Mouse (Mus musculus) neural tube, embryonic 14.5 days (tissue): Measurements from ENCODE around the gene Krt13. TPM values are rescaled to one million over a fixed set of nuclear protein-coding genes. Genes with fewer than 3 reads are reported as not detected.

Source experiments
- ATAC-seq: fragments of 200-750 bp; cut with Nextera tagmentation; 2 replicates; pipeline ENCODE4 v1.8.0; 2017; ENCODE audit warnings: low read depth, mild to moderate bottlenecking, moderate TSS enrichment, moderate library complexity
- H3K27ac ChIP-seq: fragments of 300-500 bp; sonication (generic); 2 replicates; pipeline ENCODE4 v1.5.1; 2014; ENCODE audit warnings: low read depth, mild to moderate bottlenecking, control low read depth, low read length, moderate library complexity, mixed read lengths
- H3K27me3 ChIP-seq: fragments of 300-500 bp; sonication (generic); 2 replicates; pipeline ENCODE4 v1.6.1; 2014; ENCODE audit warnings: low read length; ENCODE audit not compliant: control insufficient read depth, insufficient read depth
- H3K36me3 ChIP-seq: fragments of 300-500 bp; sonication (generic); 2 replicates; pipeline ENCODE4 v1.6.1; 2014; ENCODE audit warnings: low read length, mixed read lengths; ENCODE audit not compliant: control insufficient read depth, insufficient read depth
- H3K4me1 ChIP-seq: fragments of 300-500 bp; sonication (generic); 2 replicates; pipeline ENCODE4 v1.6.1; 2014; ENCODE audit warnings: low read length; ENCODE audit not compliant: control insufficient read depth, insufficient read depth
- H3K4me2 ChIP-seq: fragments of 300-500 bp; sonication (generic); 2 replicates; pipeline ENCODE4 v1.6.1; 2014; ENCODE audit warnings: mild to moderate bottlenecking, low read depth, low read length, control low read depth
- H3K4me3 ChIP-seq: fragments of 300-500 bp; sonication (generic); 2 replicates; pipeline ENCODE4 v1.5.1; 2014; ENCODE audit warnings: low read depth, low read length, control low read depth, mixed read lengths
- H3K9ac ChIP-seq: fragments of 300-500 bp; sonication (generic); replicated peaks from 2 replicates; pipeline ENCODE4 v1.6.1; 2014; ENCODE audit warnings: low read depth, mild to moderate bottlenecking, control low read depth, low read length, mixed read lengths
- H3K9me3 ChIP-seq: fragments of 300-500 bp; sonication (generic); 2 replicates; pipeline ENCODE4 v1.6.1; 2016; ENCODE audit warnings: low read length; ENCODE audit not compliant: control insufficient read depth
- WGBS: fragments of 180-500 bp; shearing (Covaris S2); extraction: QIAGEN DNeasy Blood & Tissue Kit; methylation state at CpG from one replicate; pipeline ENCODE4 v1.1.7; 2014; 5-methylcytosine and 5-hydroxymethylcytosine counted together
- polyA plus RNA-seq: library from polyadenylated mRNA; unstranded; fragments of >200 nt; fragmentation: Nextera tagmentation; extraction: Ambion mirVana; gene quantifications from 2 replicates; pipeline ENCODE4 v1.2.1, GENCODE M21; 2014

Krt13 gene
- polyA plus RNA-seq, 1 experiment from 2014 or later: not detected

DNA sequence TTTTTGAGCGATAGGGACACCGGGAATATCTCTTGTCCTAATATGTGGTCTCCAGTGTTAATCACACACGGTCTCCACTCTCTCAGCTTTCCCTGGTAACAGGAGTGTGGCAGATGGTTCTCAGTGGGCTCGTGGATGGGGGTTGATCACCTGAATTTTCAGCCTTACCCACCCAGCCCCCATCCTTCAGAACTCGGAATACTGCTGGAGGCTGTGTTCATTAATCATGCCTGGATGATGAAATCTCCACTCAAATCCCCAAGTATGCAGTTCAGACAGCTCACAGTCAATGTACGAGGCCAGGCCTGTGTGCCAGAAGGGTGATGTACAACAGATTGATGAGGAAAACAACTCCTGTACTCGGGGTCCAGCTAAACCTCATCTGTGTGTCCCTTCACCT is 3.5 kb upstream of the Krt13 start:
- H3K4me2 ChIP-seq: no peak overlapping the region
- WGBS: 76% methylated on average over 7 of the region's 7 CpGs
- H3K9me3 ChIP-seq: no peaks in the 10 kb centered on the region
- no peak overlapping the region for H3K9ac ChIP-seq
- H3K36me3 ChIP-seq: no peaks in the 10 kb centered on the region
- H3K4me3 ChIP-seq: no peak overlapping the region
- H3K27me3 ChIP-seq: no peaks in the 10 kb centered on the region
- no peak for ATAC-seq
- no peaks in the 10 kb centered on the region for H3K4me1 ChIP-seq
- H3K27ac ChIP-seq: no peak overlapping the region

DNA sequence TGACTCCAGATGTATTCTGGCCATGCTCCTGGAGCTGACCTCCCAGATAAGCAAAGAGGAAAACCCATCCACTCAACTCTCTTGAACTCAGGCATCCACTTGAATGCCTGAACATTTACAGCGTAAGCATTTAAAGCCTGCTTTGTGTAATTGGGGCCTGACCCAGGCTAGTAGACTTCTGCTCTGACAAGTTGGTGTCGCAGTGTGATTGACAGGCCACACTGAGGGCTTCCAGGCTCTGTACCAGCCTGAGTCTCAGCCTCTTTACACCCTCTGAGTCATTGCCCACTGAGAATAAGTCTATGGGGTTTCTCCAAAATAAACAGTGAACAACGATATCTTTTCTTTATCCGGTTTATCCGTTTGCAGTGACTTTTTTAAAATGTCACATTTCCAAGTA is 1.0 kb downstream of the Krt13 start:
- H3K36me3 ChIP-seq: no peaks in the 10 kb centered on the region
- no peak overlapping the region for H3K4me3 ChIP-seq
- no peak overlapping the region for H3K9ac ChIP-seq
- no peak overlapping the region for H3K4me2 ChIP-seq
- no peak overlapping the region for H3K27ac ChIP-seq
- H3K9me3 ChIP-seq: no peaks in the 10 kb centered on the region
- H3K27me3 ChIP-seq: no peaks in the 10 kb centered on the region
- no peaks in the 10 kb centered on the region for H3K4me1 ChIP-seq
- ATAC-seq: no peak
- WGBS: 88% methylated on average over 5 of the region's 5 CpGs

DNA sequence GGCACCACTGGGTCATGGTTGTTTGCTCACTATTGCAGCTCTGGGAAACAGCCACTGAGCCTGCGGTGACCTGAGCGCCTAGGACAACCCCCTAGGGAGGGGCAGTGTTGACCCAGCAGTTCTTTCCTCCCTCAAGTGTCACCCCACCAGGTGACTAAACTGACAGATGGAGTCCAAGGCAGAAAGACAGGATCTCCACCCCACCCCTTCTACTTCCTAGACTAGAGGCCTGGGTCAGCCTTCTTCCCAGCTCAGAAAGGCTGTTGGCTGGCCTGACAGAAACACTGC is 7.7 kb downstream of the Krt13 start:
- 74% methylated on average over 2 of the region's 2 CpGs for WGBS
- H3K27ac ChIP-seq: no peak overlapping the region
- H3K4me2 ChIP-seq: no peak overlapping the region
- ATAC-seq: no peak
- H3K4me1 ChIP-seq: no peaks in the 10 kb centered on the region
- no peaks in the 10 kb centered on the region for H3K36me3 ChIP-seq
- H3K4me3 ChIP-seq: no peak overlapping the region
- H3K27me3 ChIP-seq: no peaks in the 10 kb centered on the region
- no peaks in the 10 kb centered on the region for H3K9me3 ChIP-seq
- H3K9ac ChIP-seq: no peak overlapping the region

DNA sequence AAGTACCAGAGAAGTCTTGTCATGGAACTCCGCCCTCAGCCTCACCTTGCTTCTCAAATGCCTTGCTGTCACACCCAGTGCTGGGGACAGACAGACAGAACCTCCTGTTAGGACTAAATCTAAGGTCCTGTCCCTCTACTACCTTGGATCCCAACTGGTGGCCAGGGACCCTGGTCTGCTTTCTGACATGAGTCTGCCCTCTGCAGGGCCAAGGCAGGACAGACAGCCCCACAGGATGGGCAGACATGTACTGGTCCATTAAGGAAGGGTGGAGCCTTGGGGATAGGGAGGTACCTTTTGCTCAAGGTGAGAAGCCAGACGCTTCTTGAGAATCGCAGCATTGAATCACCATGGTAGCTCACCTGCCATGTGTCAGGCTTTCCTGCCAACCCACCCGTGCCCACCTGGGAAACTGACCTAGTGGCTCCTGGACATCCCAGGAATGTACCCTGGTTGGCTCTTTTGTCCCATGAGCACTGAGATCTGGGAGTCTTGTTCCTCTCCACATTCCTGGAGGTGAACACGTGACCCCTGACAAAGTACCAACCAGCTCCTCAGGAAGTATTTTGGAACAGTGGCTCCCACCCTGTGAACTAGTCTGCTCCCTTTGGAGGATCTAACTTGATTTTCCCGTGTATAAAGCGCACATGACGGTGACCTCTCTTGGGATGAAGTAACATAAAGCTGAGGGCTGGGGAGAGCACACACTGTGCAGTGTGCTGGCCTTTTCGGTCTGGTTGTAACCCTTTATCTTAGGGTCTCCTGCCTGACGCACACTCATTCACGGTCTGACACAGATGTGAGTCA is 8.2 kb downstream of the Krt13 start:
- ATAC-seq: no peak
- no peaks in the 10 kb centered on the region for H3K27me3 ChIP-seq

GRCm38 (mm10) chr11:100105576-100106122 is 15.7 kb downstream of the Krt13 start, which contains the start of gene Krt36:
Gene Krt36, minus strand, starts transcription at chr11:100105626.
- no peak within 1 kb of the TSS for H3K27ac ChIP-seq
- ATAC-seq: no peak
- H3K9me3 ChIP-seq: no peaks in the 10 kb centered on the region
- H3K9ac ChIP-seq: no peak within 1 kb of the TSS
- H3K4me3 ChIP-seq: no peak within 1 kb of the TSS
- no peaks in the 10 kb centered on the region for H3K27me3 ChIP-seq
- no peaks in the 10 kb centered on the region for H3K4me1 ChIP-seq
- H3K36me3 ChIP-seq: no peaks in the 10 kb centered on the region
- 89% methylated on average over 6 of the region's 6 CpGs for WGBS
- no peak within 1 kb of the TSS for H3K4me2 ChIP-seq

More for the DNA sequence above, 8.2 kb downstream of the Krt13 start:
- Histone ChIP-seq H3K27ac (no peak overlapping the region), H3K4me3 (no peak overlapping the region), H3K9ac (no peak overlapping the region), H3K4me2 (no peak overlapping the region), H3K36me3 (no peaks in the 10 kb centered on the region), H3K9me3 (no peaks in the 10 kb centered on the region), H3K4me1 (no peaks in the 10 kb centered on the region)
- 80% methylated on average over 11 of the region's 11 CpGs for WGBS

DNA sequence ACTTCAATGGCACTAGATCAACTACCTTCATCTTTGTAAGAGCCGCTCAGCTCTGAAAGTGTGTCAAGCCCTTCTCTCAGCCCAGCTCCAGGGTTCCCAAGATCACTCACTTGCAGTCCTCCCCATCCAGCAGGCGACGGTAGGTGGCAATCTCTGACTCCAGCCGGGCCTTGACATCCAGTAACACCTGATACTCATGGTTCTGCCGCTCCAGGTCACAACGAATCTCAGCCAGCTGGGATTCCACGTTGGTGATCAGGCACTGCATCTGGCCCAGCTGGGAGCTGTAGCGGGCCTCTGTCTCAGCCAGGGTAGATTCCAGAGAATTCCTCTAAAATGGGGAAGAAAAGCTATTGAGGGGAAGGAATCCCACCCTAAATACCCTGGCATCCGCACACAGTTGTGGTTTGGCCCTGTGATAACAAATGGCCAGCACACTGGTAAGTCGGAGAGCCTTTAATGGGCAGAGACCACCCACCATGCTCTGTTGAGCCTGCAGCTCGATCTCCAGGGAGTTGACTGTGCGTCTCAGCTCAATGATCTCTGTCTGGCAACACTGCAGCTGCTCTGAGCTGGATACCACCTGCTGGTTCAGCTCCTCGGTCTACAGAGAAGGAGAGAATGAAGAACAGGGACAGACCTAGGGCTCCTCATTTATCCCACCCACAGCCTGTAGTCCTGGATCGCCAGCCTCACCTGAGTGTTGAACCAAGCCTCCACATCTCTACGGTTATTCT is 18.5 kb downstream of the Krt13 start:
- 70% methylated on average over 15 of the region's 15 CpGs for WGBS
- Histone ChIP-seq H3K9me3 (no peaks in the 10 kb centered on the region), H3K27ac (no peak overlapping the region), H3K4me2 (no peak overlapping the region), H3K36me3 (no peaks in the 10 kb centered on the region), H3K4me3 (no peak overlapping the region), H3K9ac (no peak overlapping the region), H3K27me3 (no peaks in the 10 kb centered on the region), H3K4me1 (no peaks in the 10 kb centered on the region)
- ATAC-seq: no peak

DNA sequence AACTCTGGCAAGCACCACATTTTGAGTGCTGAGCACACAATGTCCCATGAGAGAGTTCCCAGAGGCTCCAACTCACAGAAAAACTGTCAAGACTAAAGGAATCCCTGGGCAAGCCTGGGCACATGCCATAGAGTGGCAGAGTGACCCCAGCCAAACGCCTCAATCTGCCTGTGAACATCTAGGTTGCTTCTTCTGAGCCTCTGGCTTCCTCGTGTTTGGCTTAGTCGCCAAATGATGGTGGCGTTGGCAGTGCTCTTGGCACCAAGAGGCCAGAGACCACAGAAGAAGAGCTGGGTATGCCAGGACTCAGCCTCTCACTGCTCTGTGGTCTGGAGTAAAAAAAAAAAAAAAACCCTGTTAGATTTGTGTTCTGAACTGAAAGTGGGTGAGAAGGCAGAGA is 21.0 kb downstream of the Krt13 start:
- WGBS: 87% methylated on average over 4 of the region's 4 CpGs
- Histone ChIP-seq H3K4me1 (no peaks in the 10 kb centered on the region), H3K27ac (no peak overlapping the region), H3K9ac (no peak overlapping the region), H3K4me2 (no peak overlapping the region), H3K4me3 (no peak overlapping the region), H3K36me3 (no peaks in the 10 kb centered on the region), H3K9me3 (no peaks in the 10 kb centered on the region), H3K27me3 (no peaks in the 10 kb centered on the region)
- no peak for ATAC-seq

- no peak overlapping the region for H3K4me3 ChIP-seq
- H3K27ac ChIP-seq: no peak overlapping the region
- no peaks in the 10 kb centered on the region for H3K4me1 ChIP-seq
- ATAC-seq: no peak
- H3K9me3 ChIP-seq: no peaks in the 10 kb centered on the region
- no peaks in the 10 kb centered on the region for H3K36me3 ChIP-seq
- 79% methylated on average over 9 of the region's 9 CpGs for WGBS
- no peaks in the 10 kb centered on the region for H3K27me3 ChIP-seq
- H3K9ac ChIP-seq: no peak overlapping the region
- no peak overlapping the region for H3K4me2 ChIP-seq
Measured at GRCm38 (mm10) chr11:100097819-100098218, 23.5 kb downstream of the Krt13 start.

DNA sequence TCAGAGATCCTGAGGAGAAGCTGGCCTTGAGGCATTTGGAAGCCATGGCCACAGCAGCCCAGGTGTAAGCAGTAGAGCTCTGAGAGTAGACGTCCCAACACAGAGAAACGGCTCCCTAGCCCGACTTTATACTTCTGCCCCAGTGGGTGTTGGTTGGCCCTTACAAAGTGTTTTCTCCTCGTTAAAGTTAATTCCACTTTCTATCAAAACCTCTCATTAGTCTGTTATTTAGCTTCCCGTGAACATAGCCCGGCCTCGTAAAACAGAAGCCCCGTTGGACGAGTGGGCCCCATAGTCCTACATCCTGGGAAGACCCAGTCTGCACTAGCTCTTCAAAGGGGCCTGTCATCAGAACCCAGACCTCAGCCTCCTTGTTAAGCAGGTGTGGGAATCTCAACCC is 25.2 kb downstream of the Krt13 start, which contains the start of gene Krt35:
TSS of gene Krt35 (minus strand) at position 101 of the 400 bp plus-strand sequence.
- 85% methylated on average over 9 of the region's 9 CpGs for WGBS
- Histone ChIP-seq H3K27ac (no peak within 1 kb of the TSS), H3K36me3 (no peaks in the 10 kb centered on the region), H3K27me3 (no peaks in the 10 kb centered on the region), H3K9ac (no peak within 1 kb of the TSS), H3K4me2 (no peak within 1 kb of the TSS), H3K9me3 (no peaks in the 10 kb centered on the region), H3K4me3 (no peak within 1 kb of the TSS), H3K4me1 (no peaks in the 10 kb centered on the region)
- no peak for ATAC-seq
